Mouse (Mus musculus): ENCODE measurements around the gene Grin2d. TPM values are rescaled to one million over a fixed set of nuclear protein-coding genes. Genes with fewer than 3 reads are reported as not detected.
"Not testable (repeated sequence)": the region's sequence is repeated elsewhere in the genome, so short reads cannot be mapped to it uniquely, and the experiment has no call there.

Grin2d gene
- 10 to 100 TPM; 10.7 to 10.9 TPM for total RNA-seq (2021)
- long read RNA-seq, experiment 1, full-length matches to known transcripts, result 1 of 15 reads
- long read RNA-seq, experiment 1, partial matches to known transcripts, result 1 of 15 reads
- long read RNA-seq, experiment 1, other reads (novel, unspliced or antisense), result 13 of 15 reads
- long read RNA-seq, experiment 2, full-length matches to known transcripts, result 1 of 9 reads
- long read RNA-seq, experiment 2, partial matches to known transcripts, result 1 of 9 reads
- long read RNA-seq, experiment 2, other reads (novel, unspliced or antisense), result 7 of 9 reads

GRCm38 (mm10) chr7:45878278-45878677, at the start of gene Grin2d:
TSS of gene Grin2d (minus strand) at chr7:45878378.
- not testable (repeated sequence) for DNase-seq (ENCODE audit: low spot score in 2 of 2)

GRCm38 (mm10) chr7:45924429-45924816, 46.2 kb upstream of the Grin2d start:
- no peak for DNase-seq (ENCODE audit: low spot score in 2 of 2)

GRCm38 (mm10) chr7:45923762-45924428, 45.7 kb upstream of the Grin2d start, which contains the start of gene Ccdc114:
TSS of gene Ccdc114 (plus strand) at chr7:45924072.
- DNase-seq (ENCODE audit: low spot score in 2 of 2), result no peak

- peak; percentile 89 to 92 for DNase-seq (ENCODE audit: low spot score in 2 of 2)
Measured at GRCm38 (mm10) chr7:45922928-45923761, 45.0 kb upstream of the Grin2d start.

- DNase-seq (ENCODE audit: low spot score in 2 of 2), result no peak
Measured at GRCm38 (mm10) chr7:45921950-45922600, 43.9 kb upstream of the Grin2d start.

GRCm38 (mm10) chr7:45921242-45921621, 43.1 kb upstream of the Grin2d start, which contains the start of gene Emp3:
TSS of gene Emp3 (minus strand) at chr7:45921404.
- no peak for DNase-seq (ENCODE audit: low spot score in 2 of 2)

GRCm38 (mm10) chr7:45920583-45921241, 42.5 kb upstream of the Grin2d start:
- no peak for DNase-seq (ENCODE audit: low spot score in 2 of 2)

GRCm38 (mm10) chr7:45919761-45920160, 41.6 kb upstream of the Grin2d start:
- DNase-seq (ENCODE audit: low spot score in 2 of 2), result no peak

GRCm38 (mm10) chr7:45919083-45919671, 41.0 kb upstream of the Grin2d start:
- no peak for DNase-seq (ENCODE audit: low spot score in 2 of 2)

GRCm38 (mm10) chr7:45917926-45918325, 39.7 kb upstream of the Grin2d start:
- DNase-seq (ENCODE audit: low spot score in 2 of 2), result no peak

GRCm38 (mm10) chr7:45917004-45917704, 39.0 kb upstream of the Grin2d start:
- no peak for DNase-seq (ENCODE audit: low spot score in 2 of 2)

GRCm38 (mm10) chr7:45916056-45917003, 38.2 kb upstream of the Grin2d start:
- peak; percentile 43 to 63 for DNase-seq (ENCODE audit: low spot score in 2 of 2)

- no peak for DNase-seq (ENCODE audit: low spot score in 2 of 2)
Measured at GRCm38 (mm10) chr7:45915011-45915410, 36.8 kb upstream of the Grin2d start.

GRCm38 (mm10) chr7:45914067-45914466, 35.9 kb upstream of the Grin2d start:
- DNase-seq (ENCODE audit: low spot score in 2 of 2), result no peak

- DNase-seq (ENCODE audit: low spot score in 2 of 2), result no peak
Measured at GRCm38 (mm10) chr7:45909145-45909544, 31.0 kb upstream of the Grin2d start.

- DNase-seq (ENCODE audit: low spot score in 2 of 2), result no peak
Measured at GRCm38 (mm10) chr7:45908384-45908783, 30.2 kb upstream of the Grin2d start.

GRCm38 (mm10) chr7:45906622-45907021, 28.4 kb upstream of the Grin2d start:
- no peak for DNase-seq (ENCODE audit: low spot score in 2 of 2)

- DNase-seq (ENCODE audit: low spot score in 2 of 2), result no peak
Measured at GRCm38 (mm10) chr7:45902481-45903002, 24.4 kb upstream of the Grin2d start.

Measured in left cerebral cortex, adult 18-20 months (tissue).